ENCODE assay signal across 9 mouse cellular contexts in the genomic region with DNA sequence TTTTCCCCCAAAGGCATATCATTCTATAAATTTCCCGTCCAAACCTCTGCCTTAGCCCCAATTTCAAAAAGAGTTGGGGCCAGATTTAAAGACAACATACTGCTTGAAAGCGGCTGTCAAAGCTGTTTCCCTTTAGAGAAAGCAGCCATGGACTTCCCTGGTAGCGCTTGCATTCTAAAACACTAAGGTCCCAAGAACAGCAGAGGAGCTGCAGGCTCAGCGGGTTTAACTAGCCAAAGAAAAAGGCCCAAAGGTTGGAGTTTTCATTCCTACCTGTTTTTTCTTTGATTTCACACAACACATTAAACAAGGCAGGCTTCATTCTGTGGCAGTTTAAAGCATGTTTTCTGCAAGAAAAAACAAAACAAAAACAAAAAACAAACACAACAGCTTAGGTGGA. TPM values are rescaled to one million over a fixed set of nuclear protein-coding genes. Genes with fewer than 3 reads are reported as not detected.
DNase-seq lines count a peak whose midpoint lies in the region; ATAC-seq lines count a peak whose summit lies in the region.
"Had no signal": no experiment of that assay in that cellular context is flagged by ENCODE, and none has a peak within 500 bp of the region (broad histone marks: within the 10 kb centered on the region; RNA-seq: fewer than 3 reads in every experiment).

No protein-coding gene starts in this region.

- 0 out of 2 replicates have a peak overlapping the region, but pooled peaks have one; percentile 7 for H3K27ac ChIP-seq in lung, embryonic 15.5 days
- 0 out of 2 replicates have a peak overlapping the region, but pooled peaks have one; percentile 3 for H3K27ac ChIP-seq in intestine, embryonic 15.5 days
- H3K27ac ChIP-seq in neural tube, embryonic 15.5 days (replicated peaks) = peak overlapping the region; percentile 41; the same call in 1 of the 2 replicates

- no peaks in the 10 kb centered on the region for H3K9me3 ChIP-seq in lung, embryonic 15.5 days
- H3K9me3 ChIP-seq in intestine, embryonic 15.5 days = no peaks in the 10 kb centered on the region
- H3K9me3 ChIP-seq in neural tube, embryonic 15.5 days (replicated peaks) = no peaks in the 10 kb centered on the region

- H3K36me3 ChIP-seq in lung, embryonic 15.5 days = 0 out of 2 replicates have a peak, but pooled peaks cover 1% of the 10 kb centered on the region
- H3K36me3 ChIP-seq in intestine, embryonic 15.5 days = no peaks in the 10 kb centered on the region
- no peaks in the 10 kb centered on the region for H3K36me3 ChIP-seq in neural tube, embryonic 15.5 days

- H3K4me2 ChIP-seq in lung, embryonic 15.5 days = peak overlapping the region; percentile 57
- H3K4me2 ChIP-seq in intestine, embryonic 15.5 days (replicated peaks) = peak overlapping the region; percentile 45
- peak overlapping the region; percentile 61 for H3K4me2 ChIP-seq in neural tube, embryonic 15.5 days

- no peak for ATAC-seq in lung, embryonic 15.5 days (ENCODE audit: borderline replicate concordance, extremely low read depth, low FRiP score, low TSS enrichment)
- ATAC-seq in intestine, embryonic 15.5 days = no peak
- ATAC-seq in neural tube, embryonic 15.5 days (ENCODE audit: low FRiP score) = no peak

- no peaks in the 10 kb centered on the region for H3K27me3 ChIP-seq in lung, embryonic 15.5 days
- H3K27me3 ChIP-seq in intestine, embryonic 15.5 days (replicated peaks) = no peaks in the 10 kb centered on the region
- no peaks in the 10 kb centered on the region for H3K27me3 ChIP-seq in neural tube, embryonic 15.5 days (replicated peaks)

- peak overlapping the region; percentile 32 for H3K9ac ChIP-seq in lung, embryonic 15.5 days
- H3K9ac ChIP-seq in intestine, embryonic 15.5 days = peak overlapping the region; percentile 26
- peak overlapping the region; percentile 31 for H3K9ac ChIP-seq in neural tube, embryonic 15.5 days (replicated peaks)

- WGBS in lung, embryonic 15.5 days = 16% methylated on average over 4 of the region's 4 CpGs
- 36% methylated on average over 4 of the region's 4 CpGs for WGBS in intestine, embryonic 15.5 days
- 8% methylated on average over 4 of the region's 4 CpGs for WGBS in neural tube, embryonic 15.5 days

- peaks cover 42% of the 10 kb centered on the region for H3K4me1 ChIP-seq in lung, embryonic 15.5 days
- H3K4me1 ChIP-seq in intestine, embryonic 15.5 days (replicated peaks) = peaks cover 16% of the 10 kb centered on the region; the same call in 1 of the 2 replicates
- peaks cover 46% of the 10 kb centered on the region for H3K4me1 ChIP-seq in neural tube, embryonic 15.5 days

- H3K4me3 ChIP-seq in lung, embryonic 15.5 days = peak overlapping the region; percentile 85
- H3K4me3 ChIP-seq in intestine, embryonic 15.5 days (replicated peaks) = peak overlapping the region; percentile 22
- H3K4me3 ChIP-seq in neural tube, embryonic 15.5 days (replicated peaks) = peak overlapping the region; percentile 76

- DNase-seq in embryo, embryonic 11 days = peak; percentile 55
- DNase-seq in embryo, embryonic 10 days (ENCODE audit: low spot score) = no peak
- DNase-seq in lung, postnatal 25 days (ENCODE audit: low spot score) = no peak
- DNase-seq in frontal cortex, postnatal 10 days (ENCODE audit: low spot score in 2 of 2) = no peak
- no peak for DNase-seq in spleen, postnatal 10 days (ENCODE audit: low spot score in 2 of 2)
- DNase-seq: cerebellum, adult 9-11 months had no signal

RNA-seq across cellular contexts. Expression of a gene that starts 4.5 kb away (rescaled TPM):
- 37.5 and 40.6 TPM in 2 replicates for polyA plus RNA-seq in lung, embryonic 15.5 days (2015; fragmentation: Nextera tagmentation; extraction: Ambion mirVana)
- polyA plus RNA-seq in intestine, embryonic 15.5 days (2015; fragmentation: Nextera tagmentation; extraction: Ambion mirVana) = 24.0 and 27.5 TPM in 2 replicates
- 28.8 and 31.4 TPM in 2 replicates for polyA plus RNA-seq in neural tube, embryonic 15.5 days (2015; fragmentation: Nextera tagmentation; extraction: Ambion mirVana)

Comparison
In these comparisons a context has a peak if more than half of its experiments do, and no peak if none do; other contexts are left out.
1. H3K4me3 ChIP-seq: peak in every context shown above with its lines; median percentile 85 in lung, embryonic 15.5 days; 76 in neural tube, embryonic 15.5 days; 22 in intestine, embryonic 15.5 days.